Mouse (Mus musculus) NIH3T3 (cell line): ENCODE measurements around the gene Evl.
A peak's percentile ranks its signal among the peaks of the same experiment; 100 is the strongest.

Source experiments
- DNase-seq: peaks from one replicate; pipeline ENCODE4 v3.0.0-alpha.2; 2012; ENCODE audit warnings: low read depth

The Evl gene

DNA sequence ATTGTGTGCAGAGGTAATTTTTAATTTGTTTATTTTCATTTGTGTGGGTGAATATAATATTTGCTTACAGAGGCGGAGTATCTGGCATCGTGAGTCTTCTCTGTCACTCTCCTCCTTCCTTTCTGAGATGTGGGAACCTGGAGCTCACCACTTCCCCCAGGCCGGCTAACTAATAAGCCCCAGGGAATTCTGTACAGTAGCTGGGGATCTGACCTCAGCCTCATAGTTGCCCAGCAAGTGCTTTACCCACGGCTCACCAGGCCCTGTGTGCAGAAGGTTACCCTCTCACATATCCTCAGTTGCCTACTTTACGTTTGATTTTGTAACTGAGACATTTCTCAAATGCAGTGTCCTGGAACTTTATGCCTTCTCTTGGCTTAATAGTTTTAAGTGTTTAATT, 37.1 kb downstream of the Evl start:
- no peak for DNase-seq

GRCm38 (mm10) chr12:108592866-108593265, 38.3 kb downstream of the Evl start:
- no peak for DNase-seq

- DNase-seq: no peak
These were observed 46.3 kb downstream of the Evl start for GRCm38 (mm10) chr12:108600864-108601263.

GRCm38 (mm10) chr12:108601326-108601725, 46.8 kb downstream of the Evl start:
- DNase-seq: no peak

DNA sequence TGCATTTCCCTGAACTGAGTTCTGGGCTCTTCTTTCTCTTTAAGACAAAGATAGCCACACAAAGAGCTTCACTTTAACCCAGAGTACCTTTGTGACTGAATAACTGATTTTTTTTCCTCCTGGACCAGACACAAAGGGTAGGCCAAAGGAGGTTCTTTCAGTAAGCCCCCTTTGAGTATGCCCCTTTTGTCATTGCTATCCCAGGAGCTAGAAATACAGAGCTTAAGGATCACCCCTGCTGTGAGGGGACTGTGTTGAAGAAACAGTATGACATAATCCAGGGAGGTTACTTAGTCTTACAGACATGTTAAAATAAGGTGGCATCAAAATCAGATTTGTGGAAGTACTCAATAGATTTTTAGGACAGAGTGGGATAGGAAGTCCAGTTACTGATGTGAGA, 50.0 kb downstream of the Evl start:
- DNase-seq: no peak

DNA sequence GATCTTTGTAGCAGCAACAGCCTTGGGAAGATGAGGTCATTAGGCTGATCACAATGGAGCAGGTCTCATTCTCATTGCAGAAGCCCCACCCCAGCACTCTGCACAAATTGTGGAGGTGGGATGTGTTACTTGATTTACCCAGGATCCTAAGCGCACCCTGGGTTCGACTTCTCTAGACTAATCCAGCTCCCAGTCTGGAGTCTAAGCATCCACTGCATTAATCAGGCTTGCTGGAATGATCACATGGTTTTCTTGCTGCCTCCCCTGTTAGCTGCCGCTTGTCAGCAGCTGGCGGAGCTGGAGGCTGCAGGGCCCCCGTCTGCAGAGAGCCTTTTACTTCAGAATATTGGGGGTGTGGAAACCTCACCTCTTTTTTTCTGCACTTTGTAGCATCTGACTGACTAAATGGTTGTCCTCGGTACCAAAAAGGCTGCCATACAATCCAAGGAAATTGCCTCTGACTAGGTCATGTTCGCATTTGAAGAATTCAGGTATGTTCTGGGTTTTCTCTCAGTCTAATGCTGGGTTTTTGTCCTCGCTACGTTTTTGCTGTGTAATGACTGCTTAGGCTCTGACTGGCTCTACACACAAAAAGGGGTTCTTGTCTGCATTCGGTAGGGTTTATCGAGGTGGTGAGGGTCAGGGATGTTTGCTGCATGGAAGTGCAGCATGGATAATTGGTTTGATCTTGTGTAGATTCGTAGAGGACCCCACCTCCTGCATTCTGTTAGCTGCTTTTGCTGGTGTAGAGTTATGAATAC, 51.2 kb downstream of the Evl start:
- no peak for DNase-seq

- DNase-seq: no peak
These were observed 51.8 kb downstream of the Evl start for GRCm38 (mm10) chr12:108606321-108606720.

DNA sequence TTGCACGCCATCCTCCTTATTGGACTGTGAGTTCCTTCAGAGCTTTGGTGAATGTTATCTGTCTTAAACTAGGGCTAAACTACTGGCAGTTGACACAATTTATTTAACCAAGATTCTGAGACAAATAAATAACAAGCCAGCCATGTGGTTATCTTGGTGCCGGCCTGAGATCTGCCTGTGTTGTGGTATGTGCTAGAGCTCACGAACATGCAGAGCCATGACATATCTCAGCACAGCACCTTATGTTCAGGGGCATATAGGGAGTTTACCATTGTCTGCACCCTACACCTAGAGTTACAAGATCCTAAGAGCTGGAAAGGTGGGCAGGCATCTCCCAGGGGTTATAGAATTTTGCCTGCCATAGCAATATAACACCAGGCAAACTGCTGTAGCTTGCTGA, 54.9 kb downstream of the Evl start:
- DNase-seq: no peak

DNA sequence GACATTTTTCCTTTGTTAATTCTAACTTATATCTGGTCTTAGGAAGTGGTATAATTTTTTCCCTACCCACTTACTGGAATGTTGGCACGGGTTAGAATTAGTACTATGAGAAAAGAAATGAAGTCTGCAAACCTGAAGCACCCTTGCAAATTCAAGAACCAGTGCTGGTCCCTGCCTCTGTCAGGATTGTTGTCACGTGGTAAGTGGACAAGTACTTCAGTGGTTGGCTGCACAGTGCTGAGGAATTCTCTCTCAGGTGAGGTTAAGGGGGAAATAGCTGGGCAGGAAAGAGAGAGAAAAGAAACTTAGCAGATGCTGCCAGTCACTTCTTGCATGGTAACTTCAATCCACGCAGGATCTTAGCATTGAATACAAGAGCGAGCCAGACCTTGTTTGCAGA, 55.7 kb downstream of the Evl start:
- no peak for DNase-seq

DNA sequence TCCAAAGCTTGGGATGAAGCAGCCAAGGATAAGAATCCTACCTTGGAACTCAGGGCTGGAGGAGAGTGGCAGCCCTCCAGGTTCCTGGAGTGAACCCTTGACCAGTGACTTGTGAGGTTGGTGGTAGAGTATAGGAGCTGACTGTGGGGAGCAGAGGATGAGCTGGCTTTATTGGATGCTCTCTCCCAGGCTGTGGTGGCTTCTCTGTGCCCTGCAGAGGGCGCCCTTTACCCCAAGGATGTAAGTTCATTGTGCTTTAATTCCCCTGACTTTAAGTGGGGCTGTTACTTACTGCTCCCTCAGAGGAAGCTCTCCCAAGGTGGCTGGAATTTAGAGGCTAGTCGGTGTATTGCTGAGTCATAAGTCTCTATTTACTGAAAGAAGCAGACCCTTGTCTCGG, 58.6 kb downstream of the Evl start:
- DNase-seq: peak; percentile 73

DNA sequence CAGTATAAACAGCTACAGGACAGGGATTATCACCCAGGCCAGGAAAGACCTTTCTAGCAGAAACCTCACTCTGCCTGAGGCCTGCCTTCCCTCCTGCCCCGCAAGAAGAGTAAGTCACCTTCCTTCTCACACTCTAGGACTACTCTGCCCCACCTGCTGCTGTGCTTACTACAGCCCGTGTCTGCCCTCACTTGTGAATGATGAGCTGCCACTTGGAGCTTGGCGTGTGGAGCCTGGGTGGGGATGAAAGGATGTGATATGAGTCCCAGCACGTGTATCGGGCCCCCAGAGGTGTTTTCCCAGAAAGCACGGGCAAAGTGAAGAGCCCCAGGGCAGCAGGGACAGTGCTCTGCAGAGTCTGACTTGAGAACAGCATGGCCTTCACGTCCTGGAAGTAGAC, 63.0 kb downstream of the Evl start:
- DNase-seq: no peak

GRCm38 (mm10) chr12:108619853-108620416, 65.4 kb downstream of the Evl start:
- no peak for DNase-seq

GRCm38 (mm10) chr12:108622406-108622805, 67.9 kb downstream of the Evl start:
- no peak for DNase-seq

- no peak for DNase-seq
These were observed 75.0 kb downstream of the Evl start for GRCm38 (mm10) chr12:108629556-108629955.

DNA sequence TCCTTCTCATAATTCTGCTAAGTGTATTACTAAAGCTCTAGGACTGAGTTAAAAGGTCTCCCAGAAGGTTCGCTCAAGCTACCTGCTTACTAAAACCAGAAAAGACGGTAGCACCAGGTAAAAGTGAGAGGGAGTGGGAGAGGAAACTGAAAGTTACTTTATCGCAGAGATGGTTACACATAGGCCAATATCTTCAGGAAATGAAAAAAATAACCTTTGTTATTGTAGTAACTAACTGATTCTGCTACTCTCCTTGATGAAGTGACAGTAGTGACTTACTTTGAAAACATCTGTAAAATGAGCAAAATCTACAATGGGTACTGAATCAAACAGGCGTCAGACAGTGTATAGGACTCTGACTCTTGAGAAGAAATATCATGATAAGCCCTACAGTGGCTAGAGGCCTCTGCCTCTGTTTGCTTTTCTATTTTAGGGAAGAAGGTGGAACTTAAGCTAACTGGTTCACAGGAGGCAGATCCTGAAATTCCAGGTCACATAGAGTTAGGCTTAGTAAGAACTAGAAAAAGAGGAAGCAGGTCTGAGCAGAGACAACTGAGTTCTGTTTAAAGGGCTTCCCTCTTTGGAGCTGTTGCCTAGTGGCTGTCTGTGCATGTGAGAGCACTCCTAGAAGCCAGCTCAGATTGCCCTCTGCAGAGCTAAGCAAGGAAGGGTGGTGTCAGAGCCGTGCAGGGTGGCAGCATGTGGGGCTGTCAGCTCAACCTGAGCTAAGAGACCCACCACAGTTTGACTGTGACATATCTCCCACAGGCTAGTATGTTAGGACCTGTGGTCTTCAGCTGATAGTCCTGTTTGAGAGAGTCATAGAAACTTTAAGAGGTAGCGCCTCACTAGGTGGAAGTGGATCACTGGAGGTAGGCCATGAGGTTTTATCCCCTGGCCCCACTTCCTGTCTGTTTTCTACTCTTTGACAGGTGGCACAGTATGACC, 76.5 kb downstream of the Evl start:
- no peak for DNase-seq

DNA sequence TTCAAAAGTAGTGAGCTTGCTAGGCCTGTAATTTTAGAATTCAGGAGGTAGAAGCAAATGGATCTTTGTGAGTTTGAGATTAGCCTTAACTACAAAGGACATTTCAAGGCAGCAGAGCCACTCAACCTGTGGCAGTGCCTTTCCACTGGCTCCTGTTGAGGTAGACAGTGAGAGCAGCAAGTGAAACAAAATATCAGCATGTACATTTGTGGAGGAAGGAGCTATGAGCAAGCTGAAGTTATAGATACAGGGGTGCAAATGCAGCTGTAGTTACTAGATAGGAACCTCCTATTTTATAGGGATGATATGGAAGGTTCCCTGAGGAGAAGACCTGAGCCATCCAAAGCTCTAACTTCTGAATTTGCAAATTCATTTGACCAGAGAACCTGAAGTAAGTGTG, 78.0 kb downstream of the Evl start:
- DNase-seq: no peak

GRCm38 (mm10) chr12:108634031-108634430, 79.5 kb downstream of the Evl start:
- no peak for DNase-seq

GRCm38 (mm10) chr12:108635501-108635900, 81.0 kb downstream of the Evl start:
- DNase-seq: no peak

DNA sequence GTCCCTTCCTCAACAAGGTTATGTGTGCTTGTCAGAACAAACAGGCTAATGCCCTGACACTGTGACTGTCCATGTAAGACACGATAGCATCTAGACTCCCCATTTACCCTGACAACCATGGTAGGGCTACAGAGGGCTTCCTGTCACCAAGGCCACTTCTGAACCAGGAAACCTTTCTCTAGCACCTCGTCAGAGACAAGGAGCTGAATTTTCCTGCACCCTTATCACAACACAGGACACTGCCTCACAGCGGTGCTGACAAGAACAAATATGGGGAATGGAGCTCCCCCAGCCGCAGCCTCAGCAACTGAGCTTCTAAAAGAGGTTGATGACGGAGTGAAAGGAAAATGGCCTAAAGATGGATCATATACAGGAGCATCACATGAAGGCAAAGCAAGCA, 82.9 kb downstream of the Evl start:
- no peak for DNase-seq

GRCm38 (mm10) chr12:108639126-108639525, 84.6 kb downstream of the Evl start:
- peak; percentile 73 for DNase-seq

DNA sequence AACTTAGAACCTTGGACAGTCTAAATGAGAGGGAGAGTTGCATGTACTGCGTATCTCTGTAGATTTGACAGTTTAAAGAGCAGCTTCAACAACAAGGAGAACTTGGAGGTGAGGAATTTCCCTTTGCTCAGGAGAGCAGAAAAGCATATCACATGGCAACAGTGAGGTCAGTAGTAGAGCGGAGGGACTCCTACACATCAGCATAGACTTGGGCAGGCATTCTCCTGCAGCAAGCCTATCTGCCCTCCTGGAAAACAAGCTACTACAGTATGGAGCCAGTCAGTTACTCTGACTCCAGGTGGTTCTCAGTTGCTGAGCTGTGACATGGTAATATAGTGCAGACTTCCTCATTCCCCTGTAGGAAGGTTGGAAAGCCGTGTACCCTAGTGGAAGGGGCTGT, 87.5 kb downstream of the Evl start:
- DNase-seq: no peak

DNA sequence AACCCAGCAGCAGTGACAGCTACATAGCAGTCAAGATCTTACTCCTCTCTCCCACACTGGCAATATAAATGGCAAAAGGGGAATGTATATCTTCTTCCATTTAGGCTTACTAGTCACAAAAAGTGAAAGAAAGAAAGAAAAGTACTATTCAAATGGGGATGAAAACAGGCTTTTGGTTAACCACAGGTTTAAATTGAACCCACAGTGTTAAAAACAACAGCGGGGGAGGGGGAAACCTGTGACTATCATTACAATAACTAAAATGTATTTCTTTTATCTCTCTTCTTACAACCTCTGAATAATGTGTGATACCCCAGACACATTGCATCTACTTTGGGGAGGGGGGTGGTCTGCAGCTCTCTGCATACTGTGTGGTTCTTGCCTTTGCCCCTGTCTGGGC, 91.7 kb downstream of the Evl start:
- DNase-seq: no peak

- no peak for DNase-seq
These were observed 93.3 kb downstream of the Evl start for GRCm38 (mm10) chr12:108647784-108648183.
